Mouse (Mus musculus) thymus, postnatal 25 days (tissue): ENCODE data around the gene Mfrp.

ENCODE experiments used
- DNase-seq: peaks from one replicate; pipeline ENCODE4 v3.0.0; 2022

Gene Mfrp

DNA sequence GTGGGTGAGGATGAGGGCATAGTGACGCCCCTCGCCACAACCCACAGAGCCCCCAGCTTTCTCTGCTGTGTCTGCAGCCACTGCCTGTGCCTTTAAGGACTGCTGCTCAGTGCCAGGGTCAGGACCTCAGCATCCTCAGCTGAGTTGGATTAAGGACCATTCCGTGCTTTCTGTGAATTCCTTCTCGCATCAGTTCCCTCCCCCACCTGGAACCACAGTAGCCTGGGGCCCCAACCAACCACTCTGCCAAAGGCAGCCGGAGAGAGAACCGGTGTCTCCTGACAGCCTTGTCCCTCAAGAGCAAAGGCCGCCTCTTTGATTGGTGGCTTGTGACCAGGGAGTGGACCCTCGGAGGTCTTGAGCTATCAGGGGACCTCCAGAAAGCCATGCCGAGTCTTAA, at the start of gene Mfrp:
Gene Mfrp, plus strand, starts transcription at position 240 of the 400 bp plus-strand sequence.
- no peak for DNase-seq

DNA sequence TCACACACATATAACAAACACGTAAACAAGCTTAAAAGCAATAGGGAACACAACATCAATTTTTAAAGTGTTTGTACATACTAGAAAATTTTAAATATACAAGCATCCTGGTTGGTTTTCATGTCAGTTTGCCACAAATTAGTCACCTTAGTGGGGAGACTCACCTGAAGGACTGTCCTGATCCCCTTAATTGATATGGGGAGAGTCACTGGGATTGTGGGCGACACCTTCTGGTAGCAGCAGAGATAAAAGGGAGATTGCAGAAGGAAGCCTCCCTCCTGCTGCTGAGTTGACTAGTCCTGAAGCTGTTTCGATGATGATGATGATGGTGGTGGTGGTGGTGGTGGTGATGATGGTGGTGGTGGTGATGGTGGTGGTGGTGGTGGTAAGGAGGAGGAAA, 48.7 kb upstream of the Mfrp start:
- peak; percentile 59 for DNase-seq

- DNase-seq, result no peak
Measured at GRCm38 (mm10) chr9:44053936-44054335, 47.6 kb upstream of the Mfrp start.

GRCm38 (mm10) chr9:44058606-44059005, 42.9 kb upstream of the Mfrp start:
- DNase-seq, result no peak

GRCm38 (mm10) chr9:44065177-44065576, 36.4 kb upstream of the Mfrp start:
- no peak for DNase-seq

DNA sequence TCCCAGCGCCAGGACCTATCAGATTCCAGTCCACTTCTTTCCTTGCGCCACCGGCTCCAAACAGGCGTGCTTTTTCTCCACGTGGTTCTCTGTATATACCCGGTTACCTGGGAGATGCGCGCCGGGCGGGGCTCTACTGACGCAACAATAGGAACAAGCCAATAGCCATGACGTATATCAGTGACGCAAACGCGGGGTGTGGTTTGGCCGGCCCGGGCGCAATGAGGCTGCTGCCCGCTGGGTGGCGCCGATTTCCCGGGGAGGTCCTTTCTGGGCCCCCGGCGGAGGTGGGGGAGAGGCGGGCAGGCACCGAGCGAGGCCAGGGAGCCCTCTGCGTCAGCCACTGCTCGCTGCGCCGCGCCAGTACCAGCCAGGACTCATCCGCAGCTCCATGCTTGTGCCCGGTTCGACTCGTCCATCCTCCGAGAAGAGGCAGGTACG, 34.7 kb upstream of the Mfrp start, which contains the start of gene Usp2:
Gene Usp2, plus strand, starts transcription at position 237 of the 441 bp plus-strand sequence.
- peak; percentile 100 for DNase-seq

GRCm38 (mm10) chr9:44067241-44067959, 34.1 kb upstream of the Mfrp start:
- no peak for DNase-seq

GRCm38 (mm10) chr9:44067960-44068330, 33.6 kb upstream of the Mfrp start:
- no peak for DNase-seq

GRCm38 (mm10) chr9:44069252-44069651, 32.3 kb upstream of the Mfrp start:
- no peak for DNase-seq

DNA sequence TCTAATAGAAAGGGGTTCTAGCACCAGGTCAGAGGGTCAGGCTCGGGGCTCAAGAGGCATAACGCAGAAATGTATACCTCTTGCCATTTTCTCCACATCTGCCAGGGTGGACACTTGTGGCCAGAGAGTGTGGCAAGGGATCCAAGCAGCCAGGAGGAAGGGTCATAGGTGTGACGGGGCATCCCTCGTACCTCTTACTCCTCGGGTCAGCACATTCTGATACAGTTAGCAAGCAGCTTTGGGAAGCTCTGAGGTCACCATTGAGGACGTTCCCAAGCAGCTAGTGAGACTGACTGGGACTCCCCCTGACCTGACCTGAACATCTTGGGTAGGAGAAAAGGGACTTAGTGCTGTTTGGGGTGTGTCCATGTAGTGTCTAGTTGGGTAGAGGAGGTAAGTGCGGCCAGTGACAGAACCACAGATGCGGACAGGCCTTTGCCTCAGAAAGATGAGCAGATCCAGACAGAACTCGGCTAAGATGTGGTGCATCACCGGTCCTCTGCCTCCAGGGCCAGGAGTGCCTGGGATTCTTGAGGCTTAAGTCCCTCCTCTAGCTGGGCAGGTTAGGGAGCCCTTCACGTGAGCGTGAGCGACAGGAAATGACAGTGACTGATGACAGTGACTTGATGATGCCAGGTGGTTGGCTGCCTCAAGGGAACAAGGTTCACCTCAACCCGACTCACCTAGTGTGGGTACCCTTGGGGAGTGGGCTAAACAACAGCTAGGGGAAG, 31.3 kb upstream of the Mfrp start:
- DNase-seq, result no peak

DNA sequence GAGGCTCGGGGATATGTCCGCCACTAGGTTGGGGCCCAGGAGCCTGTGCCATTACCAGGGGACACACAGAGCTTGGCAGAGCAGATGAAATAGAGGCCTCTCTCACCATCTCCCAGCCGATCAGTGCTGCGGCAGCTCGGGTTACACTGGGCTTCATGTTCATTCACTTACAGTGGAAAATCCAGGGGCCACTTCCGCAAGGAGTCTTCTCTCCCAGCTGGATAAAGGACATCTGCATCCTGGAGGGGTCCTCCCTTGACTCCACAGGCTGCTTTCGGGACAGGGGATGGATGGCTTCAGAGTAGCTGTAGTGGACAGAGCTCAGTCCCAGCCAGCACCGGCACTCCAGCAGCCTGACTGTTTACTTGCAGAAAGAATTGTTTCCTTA, 30.7 kb upstream of the Mfrp start:
- DNase-seq, result no peak

DNA sequence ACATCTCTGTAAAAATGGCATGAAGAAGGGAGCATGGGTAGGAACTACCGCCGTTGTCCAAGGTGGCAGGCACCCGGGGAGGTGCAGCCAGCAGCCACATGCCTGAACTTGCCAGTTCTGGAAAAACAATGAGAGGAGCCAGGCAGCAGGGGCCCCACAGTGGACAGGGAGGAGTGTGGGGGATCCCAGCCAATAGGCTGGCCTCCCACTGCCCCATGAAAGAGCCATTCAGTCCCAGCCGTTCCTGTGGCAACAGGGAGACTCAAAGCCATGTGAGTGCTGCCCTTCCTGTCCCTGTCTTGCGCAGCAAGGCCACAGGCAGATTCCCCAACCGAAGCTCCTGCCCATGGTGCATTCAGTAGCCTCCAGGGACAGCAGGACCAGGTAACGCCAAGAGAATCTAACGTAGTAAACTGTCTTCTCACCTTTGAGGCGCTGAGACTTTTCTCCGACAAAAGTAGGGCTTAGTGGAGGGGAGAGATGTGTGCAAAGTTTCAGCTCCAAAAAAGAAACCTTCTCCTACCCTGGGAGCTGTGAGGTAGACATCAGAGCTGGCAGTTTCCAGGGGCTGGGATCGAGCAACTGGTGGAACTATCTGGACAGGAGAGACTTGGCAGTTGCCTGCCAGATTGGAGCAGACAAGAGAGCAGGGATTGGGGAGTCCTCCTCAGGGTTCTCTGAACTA, 29.5 kb upstream of the Mfrp start:
- DNase-seq, result no peak

- DNase-seq, result no peak
Measured at GRCm38 (mm10) chr9:44072599-44072915, 29.0 kb upstream of the Mfrp start.

GRCm38 (mm10) chr9:44073115-44073514, 28.4 kb upstream of the Mfrp start:
- no peak for DNase-seq

DNA sequence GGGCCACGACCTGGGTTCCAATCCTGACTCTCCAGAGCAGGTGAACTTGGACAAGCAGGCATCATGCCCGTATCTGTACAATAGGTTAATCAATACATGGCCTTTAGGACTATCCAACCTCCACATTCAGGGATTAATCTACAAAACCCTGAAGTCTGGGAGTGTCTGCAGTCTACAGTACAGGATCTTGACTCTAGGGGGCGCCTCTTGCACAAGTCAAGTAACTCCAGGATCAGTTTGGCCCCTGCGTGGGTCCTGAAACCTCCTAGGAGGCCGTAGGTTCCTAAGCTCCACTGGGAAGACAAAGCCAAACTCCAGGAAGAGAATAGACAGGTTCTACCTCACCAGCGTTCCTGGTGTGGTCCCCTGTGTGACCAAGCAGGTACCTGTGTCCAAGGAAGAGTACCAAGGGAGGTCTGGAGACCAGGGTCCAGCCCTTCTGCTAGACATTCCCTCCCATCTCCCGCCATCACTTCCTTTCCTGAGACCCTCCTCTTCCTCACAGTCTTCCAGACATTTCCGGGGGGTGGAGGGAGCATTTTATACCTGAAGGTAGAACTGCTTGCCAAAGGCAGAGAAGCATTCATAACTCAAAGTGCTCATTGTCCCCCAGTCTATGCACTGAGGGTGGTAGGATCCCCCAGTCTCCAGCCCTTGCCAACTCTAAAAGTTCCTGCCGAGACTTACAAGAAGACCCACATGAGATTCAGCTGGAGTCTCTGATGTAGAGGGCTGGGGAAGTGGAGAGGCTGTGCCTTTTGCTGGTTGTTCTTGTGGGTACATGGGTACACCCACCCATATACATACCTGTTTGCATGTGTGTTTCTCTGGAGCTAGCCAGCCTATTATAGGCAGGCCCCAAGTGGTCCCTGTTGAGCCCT, 26.9 kb upstream of the Mfrp start:
- peak; percentile 49 for DNase-seq

GRCm38 (mm10) chr9:44075276-44075995, 26.1 kb upstream of the Mfrp start:
- DNase-seq, result no peak

GRCm38 (mm10) chr9:44075996-44076763, 25.3 kb upstream of the Mfrp start:
- DNase-seq, result no peak

- peak; percentile 53 for DNase-seq
Measured at GRCm38 (mm10) chr9:44076764-44077120, 24.8 kb upstream of the Mfrp start.

- DNase-seq, result no peak
Measured at GRCm38 (mm10) chr9:44077266-44077910, 24.1 kb upstream of the Mfrp start.

DNA sequence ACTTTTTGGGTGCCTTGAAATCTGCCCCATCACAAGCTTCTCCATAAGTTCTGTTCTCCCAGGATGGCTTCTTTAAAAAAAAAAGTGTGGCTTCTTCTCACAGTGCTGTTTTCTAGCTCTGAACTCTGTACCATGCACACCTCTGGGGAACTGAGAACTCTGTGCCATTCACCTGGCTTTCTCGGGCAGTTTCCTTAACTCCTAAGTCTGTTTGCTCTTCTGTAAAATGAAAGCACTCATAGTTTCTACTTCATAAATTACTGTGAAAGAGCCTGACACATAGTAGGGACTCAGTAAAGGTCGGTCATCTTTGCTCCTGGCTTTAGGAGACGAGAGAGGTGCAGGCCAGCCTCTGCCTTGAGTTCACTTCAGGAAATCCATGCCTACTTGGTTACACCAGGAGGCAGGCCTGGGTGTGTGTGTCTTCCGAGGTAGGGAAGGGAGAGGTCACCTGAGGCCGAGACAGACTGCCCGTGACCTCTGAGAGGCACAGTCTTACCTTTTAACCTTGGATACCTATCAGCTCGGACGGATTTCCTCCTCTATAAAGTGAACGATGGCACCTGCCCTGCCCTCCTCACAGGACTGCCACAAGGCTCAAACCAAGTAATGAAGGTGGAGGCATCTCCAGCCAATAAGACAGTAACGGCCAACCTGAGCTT, 23.3 kb upstream of the Mfrp start:
- no peak for DNase-seq
